Mouse (Mus musculus): ENCODE measurements around the gene Meltf. TPM values are rescaled to one million over a fixed set of nuclear protein-coding genes. Genes with fewer than 3 reads are reported as not detected.
A peak's percentile ranks its signal among the peaks of the same experiment; 100 is the strongest.

Gene Meltf
- total and polyA plus RNA-seq, 3 experiments: 0.23 TPM; not detected in 2

DNA sequence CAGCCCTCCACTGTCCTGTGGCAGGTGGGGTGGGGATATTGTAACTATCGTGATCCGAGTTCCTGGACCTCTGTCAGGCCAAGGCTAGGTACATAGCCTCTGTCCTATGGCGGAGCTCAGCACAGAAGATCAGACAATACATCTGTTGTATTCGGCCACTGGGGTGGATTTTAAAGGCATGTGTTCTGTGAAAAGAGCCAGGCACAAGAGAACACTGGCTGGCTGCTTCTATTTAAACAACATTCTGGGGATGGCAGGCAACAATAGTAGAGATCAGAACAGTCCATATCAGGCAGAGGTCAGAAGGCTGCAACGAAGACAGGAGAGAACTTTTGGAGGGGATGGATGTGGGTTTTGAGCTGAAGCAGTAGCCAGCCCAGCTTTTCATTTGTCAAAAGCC, 53.6 kb downstream of the Meltf start:
- Histone ChIP-seq H3K4me1 (ENCODE audit: control insufficient read depth, insufficient read depth, low read length) (no peaks in the 10 kb centered on the region), H3K27ac (no peak overlapping the region), H3K27me3 (ENCODE audit: control insufficient read depth, insufficient read depth, low read length) (peaks cover 4% of the 10 kb centered on the region; the same call in 1 of the 2 replicates), H3K79me2 (replicated peaks; ENCODE audit: control insufficient read depth, insufficient read depth, low read length) (no peaks in the 10 kb centered on the region), H3K9ac (ENCODE audit: low read depth, low read length) (no peak overlapping the region), H3K4me3 (no peak overlapping the region), H3K36me3 (ENCODE audit: control insufficient read depth, insufficient read depth, low read length) (no peaks in the 10 kb centered on the region)
- no peak for TF ChIP-seq POLR2A (IDR thresholded peaks at IDR 0.05; ENCODE audit: insufficient read depth, low read depth, low read length)
- no peak for TF ChIP-seq CTCF (IDR thresholded peaks at IDR 0.05)
- DNase-seq: no peak
- intact Hi-C loops (cut with DNase I): no loop called here
- 70% methylated on average over 5 of the region's 5 CpGs for WGBS

DNA sequence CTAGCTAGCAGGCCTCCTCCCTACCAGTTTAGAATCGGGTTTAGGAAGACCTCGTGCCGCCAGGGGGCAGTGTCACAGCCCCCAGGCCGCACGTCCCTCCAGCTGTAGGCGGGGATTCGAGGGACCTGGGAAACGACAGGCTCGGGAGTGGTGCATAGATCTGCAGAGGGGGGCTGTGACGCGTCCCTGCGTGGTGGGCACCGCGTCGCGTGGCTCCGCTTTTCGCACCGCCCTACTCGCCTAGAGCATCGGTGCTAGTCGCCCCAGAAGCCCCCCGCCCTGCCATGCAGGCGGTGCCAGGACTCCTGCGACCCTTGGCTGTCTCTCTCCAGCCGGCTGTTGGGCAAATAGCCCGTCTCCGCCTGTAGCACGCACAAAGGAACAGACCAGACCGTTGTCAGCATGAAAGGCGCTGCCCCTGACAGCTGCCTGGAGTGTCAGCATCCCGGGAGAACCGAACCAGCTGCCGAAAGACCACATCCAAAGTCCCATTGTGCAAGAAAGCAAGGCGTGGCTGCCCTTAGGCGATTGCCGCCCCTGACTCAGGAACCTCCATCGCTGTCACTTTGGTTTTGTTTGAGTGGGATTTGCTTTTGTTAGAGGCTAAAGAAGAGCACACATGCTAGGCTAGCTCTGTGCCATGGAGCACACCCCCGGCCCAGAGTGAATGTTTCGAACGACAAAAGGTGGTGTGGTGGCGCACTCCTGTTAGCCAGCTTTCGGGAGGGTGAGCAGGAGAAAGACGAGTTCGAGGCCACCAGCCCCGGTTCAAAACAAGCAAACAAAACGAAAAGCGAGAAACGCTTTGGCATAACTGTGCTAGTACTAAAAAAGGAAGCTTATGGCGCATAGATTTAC, 54.5 kb downstream of the Meltf start:
- TF ChIP-seq EP300 (IDR thresholded peaks at IDR 0.05; ENCODE audit: insufficient read depth, low read depth, low read length) (peak; percentile 58; the same call in 1 of the 2 replicates), POLR2A (IDR thresholded peaks at IDR 0.05; ENCODE audit: insufficient read depth, low read depth, low read length) (peak; percentile 37; the same call in 1 of the 2 replicates), CTCF (IDR thresholded peaks at IDR 0.05) (0 out of 2 replicates have a peak, but pooled peaks have one; percentile 99)
- Histone ChIP-seq H3K27ac (peak overlapping the region; percentile 73), H3K4me1 (ENCODE audit: control insufficient read depth, insufficient read depth, low read length) (no peaks in the 10 kb centered on the region), H3K79me2 (replicated peaks; ENCODE audit: control insufficient read depth, insufficient read depth, low read length) (no peaks in the 10 kb centered on the region), H3K27me3 (ENCODE audit: control insufficient read depth, insufficient read depth, low read length) (peaks cover 4% of the 10 kb centered on the region; the same call in 1 of the 2 replicates), H3K36me3 (ENCODE audit: control insufficient read depth, insufficient read depth, low read length) (no peaks in the 10 kb centered on the region), H3K4me3 (peak overlapping the region; percentile 68), H3K9ac (ENCODE audit: low read depth, low read length) (peak overlapping the region; percentile 80)
- peak; percentile 87 to 91 for DNase-seq
- WGBS: under 1% methylated on average over 50 of the region's 50 CpGs
- intact Hi-C loops (cut with DNase I): no loop called here

DNA sequence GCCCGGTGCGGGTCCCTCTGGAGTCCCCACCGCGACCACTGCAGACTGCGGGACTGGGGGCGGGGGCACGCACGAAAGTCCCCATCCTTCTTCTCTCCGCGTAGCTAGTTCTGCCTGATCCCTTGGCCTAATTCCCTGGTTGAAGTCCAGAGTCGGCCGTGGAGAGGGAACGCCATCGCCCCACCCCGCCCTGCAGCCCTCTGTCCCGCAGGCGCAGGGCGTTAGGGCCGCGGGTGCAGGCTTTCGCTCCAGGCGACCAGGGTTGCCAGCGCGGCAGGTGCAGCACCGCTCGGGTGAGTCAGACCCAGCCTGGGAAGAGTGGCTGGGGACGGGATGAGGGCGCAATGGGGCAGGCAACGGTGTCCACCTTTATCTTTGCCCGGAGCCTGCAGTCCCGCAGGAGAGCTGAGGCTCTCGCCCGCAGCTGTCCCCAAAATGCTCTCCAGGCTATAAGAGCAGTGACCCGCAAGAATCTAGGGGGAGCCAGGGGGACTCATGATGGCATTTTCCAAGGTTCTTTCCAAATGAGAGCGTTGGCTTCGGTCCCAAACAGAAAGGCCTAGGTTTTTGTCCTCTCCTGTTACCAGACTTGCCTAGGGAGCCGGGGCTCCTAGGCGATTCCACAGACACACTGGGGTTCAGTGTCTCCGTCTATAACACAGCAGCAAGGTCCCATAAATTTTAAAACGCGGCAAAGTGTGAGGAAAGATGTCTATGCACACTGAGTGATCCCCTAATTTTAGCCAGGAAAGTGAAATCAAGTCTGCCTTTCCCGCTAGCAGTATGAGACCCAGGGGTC, 55.3 kb downstream of the Meltf start, which contains the start of gene Pigz:
Gene Pigz, plus strand, starts transcription at position 101 of the 799 bp plus-strand sequence.
- H3K4me1 ChIP-seq (ENCODE audit: control insufficient read depth, insufficient read depth, low read length): no peaks in the 10 kb centered on the region
- WGBS: 15% methylated on average over 42 of the region's 42 CpGs
- H3K27me3 ChIP-seq (ENCODE audit: control insufficient read depth, insufficient read depth, low read length): peaks cover 4% of the 10 kb centered on the region; the same call in 1 of the 2 replicates
- H3K79me2 ChIP-seq (replicated peaks; ENCODE audit: control insufficient read depth, insufficient read depth, low read length): no peaks in the 10 kb centered on the region
- H3K4me3 ChIP-seq: peak within 1 kb of the TSS; percentile 68
- peak within 1 kb of the TSS; percentile 73 for H3K27ac ChIP-seq
- intact Hi-C loops (cut with DNase I): no loop called here
- peak; percentile 72 to 77 for DNase-seq
- H3K36me3 ChIP-seq (ENCODE audit: control insufficient read depth, insufficient read depth, low read length): no peaks in the 10 kb centered on the region
- peak within 1 kb of the TSS; percentile 80 for H3K9ac ChIP-seq (ENCODE audit: low read depth, low read length)
- TF ChIP-seq CTCF (IDR thresholded peaks at IDR 0.05) (no peak), EP300 (IDR thresholded peaks at IDR 0.05; ENCODE audit: insufficient read depth, low read depth, low read length) (no peak), POLR2A (IDR thresholded peaks at IDR 0.05; ENCODE audit: insufficient read depth, low read depth, low read length) (no peak)

DNA sequence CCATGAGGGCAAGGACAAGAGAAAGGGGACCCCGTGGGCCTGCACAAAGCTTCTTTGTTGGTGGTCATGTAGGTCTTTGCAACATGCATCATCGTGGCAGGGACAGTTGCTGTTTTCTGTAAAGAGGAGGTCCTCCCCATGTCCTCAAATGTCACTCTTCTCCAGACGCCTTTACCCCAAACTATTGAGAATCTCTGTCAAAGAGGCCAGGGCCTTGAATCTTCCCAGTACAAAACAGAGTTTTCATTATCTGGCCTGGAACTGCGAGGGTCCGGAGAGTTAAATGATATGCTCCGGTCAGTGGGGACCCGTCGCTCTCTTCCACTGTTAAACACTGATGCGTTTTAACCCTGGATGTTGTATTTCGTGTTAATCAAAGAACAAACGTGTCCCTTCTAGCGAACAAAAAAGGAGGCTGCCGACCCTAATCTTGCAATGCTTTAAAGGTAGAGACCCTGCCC, 56.0 kb downstream of the Meltf start:
- TF ChIP-seq EP300 (IDR thresholded peaks at IDR 0.05; ENCODE audit: insufficient read depth, low read depth, low read length): no peak
- no peak for TF ChIP-seq POLR2A (IDR thresholded peaks at IDR 0.05; ENCODE audit: insufficient read depth, low read depth, low read length)
- TF ChIP-seq CTCF (IDR thresholded peaks at IDR 0.05): no peak
- Histone ChIP-seq H3K36me3 (ENCODE audit: control insufficient read depth, insufficient read depth, low read length) (no peaks in the 10 kb centered on the region), H3K4me3 (peak overlapping the region; percentile 68; the same call in 1 of the 2 replicates), H3K9ac (ENCODE audit: low read depth, low read length) (no peak overlapping the region), H3K27ac (no peak overlapping the region), H3K4me1 (ENCODE audit: control insufficient read depth, insufficient read depth, low read length) (no peaks in the 10 kb centered on the region), H3K79me2 (replicated peaks; ENCODE audit: control insufficient read depth, insufficient read depth, low read length) (no peaks in the 10 kb centered on the region), H3K27me3 (ENCODE audit: control insufficient read depth, insufficient read depth, low read length) (peaks cover 4% of the 10 kb centered on the region; the same call in 1 of the 2 replicates)
- intact Hi-C loops (cut with DNase I): no loop called here
- no peak for DNase-seq
- 50% methylated on average over 13 of the region's 13 CpGs for WGBS

DNA sequence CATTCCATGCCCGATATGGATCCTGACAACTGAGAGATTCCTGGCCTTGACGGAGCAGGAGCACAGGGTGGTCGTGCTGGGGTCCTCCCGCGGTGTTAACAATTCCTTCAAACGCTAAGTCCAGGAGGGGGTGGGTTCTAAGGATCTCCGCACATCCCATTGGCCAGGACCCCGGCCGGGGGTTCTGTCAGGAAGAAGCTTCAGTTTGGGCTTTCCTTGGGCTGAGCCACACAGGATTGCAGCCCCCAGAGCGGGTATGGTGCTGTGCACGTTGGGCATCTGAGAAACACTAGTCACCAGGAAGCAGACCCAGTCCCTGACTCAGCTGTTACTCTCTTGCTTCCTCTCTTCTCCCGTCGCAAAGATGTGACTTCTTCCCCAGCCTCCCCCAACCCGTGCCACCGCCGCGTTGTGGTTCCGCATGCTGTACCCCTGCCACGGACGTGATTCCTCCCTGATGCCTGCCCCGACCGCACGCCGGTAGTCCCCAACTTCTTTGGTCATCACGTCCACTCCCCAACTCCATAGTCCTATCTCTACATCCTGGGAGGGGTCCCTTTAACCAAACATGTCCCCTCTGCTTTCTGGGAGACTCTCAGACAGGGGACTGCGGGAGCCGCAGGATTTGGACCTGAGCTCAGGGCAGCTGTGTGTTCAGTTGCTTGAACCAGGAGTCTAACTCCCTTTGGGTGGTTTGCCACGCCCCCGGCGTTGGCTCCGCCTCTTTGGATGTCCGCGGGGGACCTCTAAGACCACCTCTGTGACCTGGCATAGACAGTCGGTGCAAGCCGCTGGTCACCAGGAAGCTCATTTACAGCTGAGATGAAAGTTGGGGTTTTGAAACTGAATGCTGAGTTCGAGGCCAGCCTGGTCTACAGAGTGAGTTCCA, 56.7 kb downstream of the Meltf start:
- no peaks in the 10 kb centered on the region for H3K36me3 ChIP-seq (ENCODE audit: control insufficient read depth, insufficient read depth, low read length)
- intact Hi-C loops (cut with DNase I): no loop called here
- peaks cover 4% of the 10 kb centered on the region; the same call in 1 of the 2 replicates for H3K27me3 ChIP-seq (ENCODE audit: control insufficient read depth, insufficient read depth, low read length)
- 10% methylated on average over 36 of the region's 36 CpGs for WGBS
- TF ChIP-seq EP300 (IDR thresholded peaks at IDR 0.05; ENCODE audit: insufficient read depth, low read depth, low read length) (no peak), POLR2A (IDR thresholded peaks at IDR 0.05; ENCODE audit: insufficient read depth, low read depth, low read length) (no peak), CTCF (IDR thresholded peaks at IDR 0.05) (no peak)
- H3K4me1 ChIP-seq (ENCODE audit: control insufficient read depth, insufficient read depth, low read length): no peaks in the 10 kb centered on the region
- no peak overlapping the region for H3K9ac ChIP-seq (ENCODE audit: low read depth, low read length)
- H3K4me3 ChIP-seq: no peak overlapping the region
- no peak overlapping the region for H3K27ac ChIP-seq
- no peaks in the 10 kb centered on the region for H3K79me2 ChIP-seq (replicated peaks; ENCODE audit: control insufficient read depth, insufficient read depth, low read length)
- peak; percentile 28 to 32 for DNase-seq

Data from heart, adult 2 months (tissue).